Mouse (Mus musculus): ENCODE measurements around the gene Med12l. TPM values are rescaled to one million over a fixed set of nuclear protein-coding genes. Genes with fewer than 3 reads are reported as not detected.
"Not testable (repeated sequence)": the region's sequence is repeated elsewhere in the genome, so short reads cannot be mapped to it uniquely, and the experiment has no call there.

The Med12l gene
- polyA plus RNA-seq, 1 experiment, result 11.7 TPM

- no peaks in the 10 kb centered on the region for H3K9me3 ChIP-seq (replicated peaks; ENCODE audit: control insufficient read depth, insufficient read depth, low read length, poor library complexity, severe bottlenecking)
- no peaks in the 10 kb centered on the region for H3K36me3 ChIP-seq (ENCODE audit: control insufficient read depth, insufficient read depth, low read length, poor library complexity, severe bottlenecking)
- H3K27ac ChIP-seq (ENCODE audit: insufficient read depth, low read length), result no peak overlapping the region
- H3K9ac ChIP-seq (ENCODE audit: low read depth, poor library complexity, severe bottlenecking), result no peak overlapping the region
- H3K27me3 ChIP-seq (ENCODE audit: control insufficient read depth, insufficient read depth, low read length, poor library complexity, severe bottlenecking), result no peaks in the 10 kb centered on the region
- no peak overlapping the region for H3K4me3 ChIP-seq (ENCODE audit: low read depth, low read length)
- TF ChIP-seq CTCF (IDR thresholded peaks at IDR 0.05; ENCODE audit: low read depth, low read length), result no peak
- no peak for TF ChIP-seq EP300 (IDR thresholded peaks at IDR 0.05; ENCODE audit: insufficient read depth, low read depth, low read length)
- TF ChIP-seq POLR2A (IDR thresholded peaks at IDR 0.05; ENCODE audit: insufficient read depth, low read length), result no peak
- no peaks in the 10 kb centered on the region for H3K4me1 ChIP-seq (ENCODE audit: control insufficient read depth, insufficient read depth, low read length)
Observed at GRCm38 (mm10) chr3:59133189-59133588, 127.6 kb downstream of the Med12l start.

- no peaks in the 10 kb centered on the region for H3K27me3 ChIP-seq (ENCODE audit: control insufficient read depth, insufficient read depth, low read length, poor library complexity, severe bottlenecking)
- no peaks in the 10 kb centered on the region for H3K4me1 ChIP-seq (ENCODE audit: control insufficient read depth, insufficient read depth, low read length)
- no peaks in the 10 kb centered on the region for H3K36me3 ChIP-seq (ENCODE audit: control insufficient read depth, insufficient read depth, low read length, poor library complexity, severe bottlenecking)
- TF ChIP-seq POLR2A (IDR thresholded peaks at IDR 0.05; ENCODE audit: insufficient read depth, low read length) (no peak), CTCF (IDR thresholded peaks at IDR 0.05; ENCODE audit: low read depth, low read length) (no peak), EP300 (IDR thresholded peaks at IDR 0.05; ENCODE audit: insufficient read depth, low read depth, low read length) (no peak)
- H3K4me3 ChIP-seq (ENCODE audit: low read depth, low read length), result no peak overlapping the region
- no peaks in the 10 kb centered on the region for H3K9me3 ChIP-seq (replicated peaks; ENCODE audit: control insufficient read depth, insufficient read depth, low read length, poor library complexity, severe bottlenecking)
- no peak overlapping the region for H3K9ac ChIP-seq (ENCODE audit: low read depth, poor library complexity, severe bottlenecking)
- H3K27ac ChIP-seq (ENCODE audit: insufficient read depth, low read length), result no peak overlapping the region
Observed at GRCm38 (mm10) chr3:59135911-59136653, 130.5 kb downstream of the Med12l start.

DNA sequence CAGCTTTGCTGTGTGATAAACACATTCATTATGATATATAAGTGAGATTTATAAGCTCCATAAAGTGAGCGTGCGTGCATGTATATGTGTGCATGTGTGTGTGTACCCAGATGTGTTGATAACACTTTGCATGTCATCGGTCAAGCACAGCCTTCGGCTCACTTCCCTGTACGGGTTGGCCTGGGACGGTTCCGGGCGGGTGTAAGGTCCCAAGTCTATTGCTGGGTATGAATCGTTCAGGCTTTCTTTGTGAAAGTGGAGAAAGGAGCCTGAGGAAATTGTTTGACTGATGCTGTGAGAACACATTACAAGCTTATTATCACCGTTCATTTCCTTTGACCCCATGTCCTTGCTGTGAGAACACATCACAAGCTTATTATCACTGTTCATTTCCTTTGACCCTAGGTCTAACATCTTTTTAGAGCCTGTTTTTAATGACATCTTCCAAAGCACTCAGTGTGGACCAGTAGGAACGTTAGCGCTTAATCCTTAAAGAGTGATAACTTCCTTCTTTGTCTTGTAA is 133.4 kb downstream of the Med12l start:
- Histone ChIP-seq H3K36me3 (ENCODE audit: control insufficient read depth, insufficient read depth, low read length, poor library complexity, severe bottlenecking) (no peaks in the 10 kb centered on the region), H3K9me3 (replicated peaks; ENCODE audit: control insufficient read depth, insufficient read depth, low read length, poor library complexity, severe bottlenecking) (no peaks in the 10 kb centered on the region), H3K4me1 (ENCODE audit: control insufficient read depth, insufficient read depth, low read length) (no peaks in the 10 kb centered on the region), H3K4me3 (ENCODE audit: low read depth, low read length) (no peak overlapping the region), H3K9ac (ENCODE audit: low read depth, poor library complexity, severe bottlenecking) (no peak overlapping the region), H3K27ac (ENCODE audit: insufficient read depth, low read length) (no peak overlapping the region), H3K27me3 (ENCODE audit: control insufficient read depth, insufficient read depth, low read length, poor library complexity, severe bottlenecking) (no peaks in the 10 kb centered on the region)
- no peak for TF ChIP-seq EP300 (IDR thresholded peaks at IDR 0.05; ENCODE audit: insufficient read depth, low read depth, low read length)
- no peak for TF ChIP-seq POLR2A (IDR thresholded peaks at IDR 0.05; ENCODE audit: insufficient read depth, low read length)
- no peak for TF ChIP-seq CTCF (IDR thresholded peaks at IDR 0.05; ENCODE audit: low read depth, low read length)

DNA sequence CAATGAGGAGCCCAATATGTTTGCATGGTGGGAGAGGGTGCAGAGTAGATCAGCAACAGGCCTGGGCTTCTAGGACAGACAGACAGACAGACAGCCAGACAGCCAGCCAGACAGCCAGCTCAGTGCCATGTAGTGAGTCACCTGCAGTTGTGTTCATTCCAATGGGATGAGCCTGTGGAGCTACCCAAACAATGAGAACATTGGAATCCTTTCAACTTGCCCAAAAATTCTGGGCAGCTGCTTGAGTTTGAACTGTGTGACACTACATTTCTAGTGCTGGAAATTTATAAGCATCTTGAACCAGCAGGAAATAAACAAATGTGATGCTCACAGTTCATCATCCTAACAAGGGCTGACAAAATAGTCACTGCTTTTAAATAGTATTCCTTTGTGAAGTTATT is 134.0 kb downstream of the Med12l start:
- Histone ChIP-seq H3K36me3 (ENCODE audit: control insufficient read depth, insufficient read depth, low read length, poor library complexity, severe bottlenecking) (no peaks in the 10 kb centered on the region), H3K9ac (ENCODE audit: low read depth, poor library complexity, severe bottlenecking) (no peak overlapping the region), H3K27ac (ENCODE audit: insufficient read depth, low read length) (no peak overlapping the region), H3K9me3 (replicated peaks; ENCODE audit: control insufficient read depth, insufficient read depth, low read length, poor library complexity, severe bottlenecking) (no peaks in the 10 kb centered on the region), H3K27me3 (ENCODE audit: control insufficient read depth, insufficient read depth, low read length, poor library complexity, severe bottlenecking) (no peaks in the 10 kb centered on the region), H3K4me3 (ENCODE audit: low read depth, low read length) (no peak overlapping the region), H3K4me1 (ENCODE audit: control insufficient read depth, insufficient read depth, low read length) (no peaks in the 10 kb centered on the region)
- TF ChIP-seq CTCF (IDR thresholded peaks at IDR 0.05; ENCODE audit: low read depth, low read length), result no peak

DNA sequence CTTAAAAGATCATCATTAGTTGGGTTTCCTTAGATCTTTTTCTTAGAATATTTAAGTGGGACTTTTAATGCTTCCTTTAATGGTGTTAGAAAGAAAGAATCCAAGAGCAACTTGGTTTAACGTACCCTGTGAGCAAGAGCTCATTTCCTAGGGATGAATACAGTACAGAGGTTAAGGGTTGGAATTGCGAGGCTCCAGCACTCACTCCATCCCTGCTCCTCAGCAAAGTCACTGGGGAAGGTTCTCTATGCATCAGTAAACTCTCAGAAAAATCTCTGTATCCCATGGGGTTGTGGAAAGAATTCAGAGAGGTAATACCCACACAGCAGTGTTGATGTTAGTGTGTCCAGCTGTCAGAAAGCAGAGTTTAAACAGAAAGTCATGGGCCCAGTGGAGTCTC is 134.5 kb downstream of the Med12l start:
- Histone ChIP-seq H3K4me3 (ENCODE audit: low read depth, low read length) (no peak overlapping the region), H3K27ac (ENCODE audit: insufficient read depth, low read length) (no peak overlapping the region), H3K36me3 (ENCODE audit: control insufficient read depth, insufficient read depth, low read length, poor library complexity, severe bottlenecking) (no peaks in the 10 kb centered on the region), H3K4me1 (ENCODE audit: control insufficient read depth, insufficient read depth, low read length) (no peaks in the 10 kb centered on the region), H3K9ac (ENCODE audit: low read depth, poor library complexity, severe bottlenecking) (no peak overlapping the region), H3K27me3 (ENCODE audit: control insufficient read depth, insufficient read depth, low read length, poor library complexity, severe bottlenecking) (no peaks in the 10 kb centered on the region), H3K9me3 (replicated peaks; ENCODE audit: control insufficient read depth, insufficient read depth, low read length, poor library complexity, severe bottlenecking) (no peaks in the 10 kb centered on the region)
- TF ChIP-seq POLR2A (IDR thresholded peaks at IDR 0.05; ENCODE audit: insufficient read depth, low read length) (no peak), EP300 (IDR thresholded peaks at IDR 0.05; ENCODE audit: insufficient read depth, low read depth, low read length) (no peak), CTCF (IDR thresholded peaks at IDR 0.05; ENCODE audit: low read depth, low read length) (no peak)

GRCm38 (mm10) chr3:59140941-59141340 is 135.3 kb downstream of the Med12l start:
- not testable (repeated sequence) for H3K9me3 ChIP-seq (replicated peaks; ENCODE audit: control insufficient read depth, insufficient read depth, low read length, poor library complexity, severe bottlenecking); H3K9ac ChIP-seq (ENCODE audit: low read depth, poor library complexity, severe bottlenecking); H3K27ac ChIP-seq (ENCODE audit: insufficient read depth, low read length); H3K27me3 ChIP-seq (ENCODE audit: control insufficient read depth, insufficient read depth, low read length, poor library complexity, severe bottlenecking); H3K4me1 ChIP-seq (ENCODE audit: control insufficient read depth, insufficient read depth, low read length); H3K36me3 ChIP-seq (ENCODE audit: control insufficient read depth, insufficient read depth, low read length, poor library complexity, severe bottlenecking); H3K4me3 ChIP-seq (ENCODE audit: low read depth, low read length)
